Mouse (Mus musculus) E14TG2a.4 (cell line): Measurements from ENCODE around the gene Fam53b.

ENCODE experiments used
- CTCF ChIP-seq: conservative IDR thresholded peaks from 2 replicates; pipeline ENCODE4 v1.5.1; 2014; ENCODE audit warnings: low read length
- NANOG ChIP-seq: IDR thresholded peaks from 2 replicates; pipeline ENCODE4 v1.6.1; 2014; ENCODE audit warnings: borderline replicate concordance, low read length, mixed read lengths

DNA sequence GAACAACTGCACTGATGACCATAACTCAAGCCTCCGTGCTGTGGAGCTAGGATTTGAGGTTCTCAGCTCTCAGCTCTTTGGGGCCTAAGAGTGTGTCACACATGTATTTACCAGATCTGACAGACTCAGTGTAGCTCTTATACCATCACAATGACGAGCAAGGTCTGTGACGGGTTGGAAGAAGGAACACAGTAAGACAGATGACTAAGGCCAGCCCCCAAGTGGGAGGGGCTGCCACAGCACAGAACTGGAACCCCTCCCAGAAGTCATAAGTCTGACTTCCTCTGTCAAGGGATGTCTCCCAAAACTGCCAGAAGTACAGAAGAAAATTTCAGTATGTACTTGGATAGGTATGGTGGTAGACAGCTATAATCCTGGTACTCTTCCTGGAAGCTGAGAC lies 9.7 kb downstream of the Fam53b start:
- TF ChIP-seq CTCF (no peak), NANOG (no peak)
